Mouse (Mus musculus) cerebellum, adult (tissue): ENCODE measurements around the gene Mthfd2l.
A peak's percentile ranks its signal among the peaks of the same experiment; 100 is the strongest.

Experiments
- ATAC-seq: cut with Nextera tagmentation; 2 replicates; pipeline ENCODE4 v1.9.2; 2017; ENCODE audit warnings: mild to moderate bottlenecking, moderate library complexity, mixed read lengths; ENCODE audit not compliant: insufficient number of reproducible peaks, low FRiP score, low TSS enrichment

Gene Mthfd2l

GRCm38 (mm10) chr5:90930971-90931851 is at the start of gene Mthfd2l:
Gene Mthfd2l, plus strand, starts transcription at chr5:90931117.
- peak; percentile 92 for ATAC-seq

GRCm38 (mm10) chr5:90881682-90882081 is 49.2 kb upstream of the Mthfd2l start:
- no peak for ATAC-seq

GRCm38 (mm10) chr5:90882146-90882545 is 48.8 kb upstream of the Mthfd2l start:
- ATAC-seq, result no peak

GRCm38 (mm10) chr5:90884628-90885242 is 46.2 kb upstream of the Mthfd2l start:
- ATAC-seq, result no peak

GRCm38 (mm10) chr5:90888661-90889060 is 42.3 kb upstream of the Mthfd2l start:
- no peak for ATAC-seq

GRCm38 (mm10) chr5:90890519-90891463 is 40.1 kb upstream of the Mthfd2l start, which contains the start of gene Cxcl1:
Gene Cxcl1, plus strand, starts transcription at chr5:90891241.
- ATAC-seq, result peak; percentile 81

GRCm38 (mm10) chr5:90891464-90891813 is 39.5 kb upstream of the Mthfd2l start:
- 0 out of 2 replicates have a peak, but pooled peaks have one; percentile 12 for ATAC-seq

- no peak for ATAC-seq
Observed at GRCm38 (mm10) chr5:90894231-90894630, 36.7 kb upstream of the Mthfd2l start.

- no peak for ATAC-seq
Observed at GRCm38 (mm10) chr5:90897429-90897828, 33.5 kb upstream of the Mthfd2l start.

GRCm38 (mm10) chr5:90899308-90899707 is 31.6 kb upstream of the Mthfd2l start:
- no peak for ATAC-seq

GRCm38 (mm10) chr5:90900147-90900546 is 30.8 kb upstream of the Mthfd2l start:
- peak; percentile 71 for ATAC-seq

- peak; percentile 4; the same call in 1 of the 2 replicates for ATAC-seq
Observed at GRCm38 (mm10) chr5:90900688-90901087, 30.2 kb upstream of the Mthfd2l start.

GRCm38 (mm10) chr5:90902380-90903260 is 28.3 kb upstream of the Mthfd2l start:
- ATAC-seq, result no peak

- ATAC-seq, result 0 out of 2 replicates have a peak, but pooled peaks have one; percentile 11
Observed at GRCm38 (mm10) chr5:90903339-90904020, 27.4 kb upstream of the Mthfd2l start, which contains the start of gene Cxcl2. Gene Cxcl2, plus strand, starts transcription at chr5:90903871.

GRCm38 (mm10) chr5:90908983-90909382 is 21.9 kb upstream of the Mthfd2l start:
- no peak for ATAC-seq

GRCm38 (mm10) chr5:90919495-90919894 is 11.4 kb upstream of the Mthfd2l start:
- ATAC-seq, result no peak

GRCm38 (mm10) chr5:90922958-90923357 is 8.0 kb upstream of the Mthfd2l start:
- no peak for ATAC-seq

- ATAC-seq, result no peak
Observed at GRCm38 (mm10) chr5:90930546-90930945, 371 bp upstream of the Mthfd2l start.

GRCm38 (mm10) chr5:90931911-90932310 is 994 bp downstream of the Mthfd2l start:
- ATAC-seq, result no peak
